Mouse (Mus musculus): ENCODE data around the gene Sh3gl2. TPM values are rescaled to one million over a fixed set of nuclear protein-coding genes. Genes with fewer than 3 reads are reported as not detected.

Gene Sh3gl2
- polyA plus RNA-seq, 1 experiment from 2014 or later, result 61.5 TPM

DNA sequence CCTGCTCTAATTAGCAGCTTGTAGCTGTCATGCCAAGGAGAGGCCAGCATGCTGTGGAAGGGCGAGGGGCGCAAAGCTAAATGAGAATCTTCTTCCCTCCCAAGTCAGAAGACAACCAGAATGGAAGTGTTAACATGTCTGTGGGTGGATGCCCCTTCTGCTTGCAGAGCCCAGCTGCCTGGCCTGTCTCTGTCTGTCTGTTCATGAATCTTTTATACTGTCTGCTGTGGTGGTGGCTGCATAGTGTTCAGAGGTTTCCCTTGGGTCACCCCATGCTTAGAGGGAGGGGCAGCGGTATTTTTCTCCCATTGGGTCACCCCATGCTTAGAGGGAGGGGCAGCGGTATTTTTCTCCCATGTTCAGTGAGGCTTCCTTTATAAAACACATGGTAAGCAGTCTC, 68.0 kb downstream of the Sh3gl2 start:
- Histone ChIP-seq H3K4me2 (ENCODE audit: low read length) (no peak overlapping the region), H3K27me3 (replicated peaks; ENCODE audit: control insufficient read depth, insufficient read depth, low read length) (no peaks in the 10 kb centered on the region), H3K27ac (ENCODE audit: low read depth, low read length) (no peak overlapping the region), H3K4me1 (ENCODE audit: control insufficient read depth, insufficient read depth, low read length) (no peaks in the 10 kb centered on the region), H3K9me3 (replicated peaks; ENCODE audit: control insufficient read depth, low read length) (no peaks in the 10 kb centered on the region), H3K36me3 (ENCODE audit: control insufficient read depth, insufficient read depth, low read length) (no peaks in the 10 kb centered on the region), H3K9ac (ENCODE audit: low read length) (no peak overlapping the region), H3K4me3 (ENCODE audit: low read depth, low read length) (no peak overlapping the region)
- ATAC-seq (no peak), DNase-seq (ENCODE audit: low spot score) (no peak)
- WGBS, result 80% methylated on average over 4 of the region's 4 CpGs

DNA sequence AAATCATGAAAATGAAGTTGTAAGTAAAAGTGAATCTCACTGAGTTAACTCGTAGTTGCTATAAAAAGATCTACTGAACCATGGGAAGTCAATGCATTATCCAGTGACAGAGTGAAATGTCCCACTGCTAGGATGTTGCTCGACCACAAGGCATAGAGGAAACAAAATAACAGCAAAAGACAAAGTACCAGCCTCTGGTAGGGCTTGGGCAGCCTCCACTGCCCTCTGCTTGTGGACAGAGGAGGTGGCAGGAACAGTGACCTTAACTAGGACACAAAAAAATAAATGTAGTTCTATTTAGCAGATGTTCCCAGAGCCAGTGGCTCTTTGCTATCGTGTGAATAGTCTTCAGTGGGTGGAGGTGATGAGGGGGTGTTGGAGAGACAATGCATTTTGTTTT, 68.5 kb downstream of the Sh3gl2 start:
- no peak overlapping the region for H3K4me3 ChIP-seq (ENCODE audit: low read depth, low read length)
- ATAC-seq (no peak), DNase-seq (ENCODE audit: low spot score) (no peak)
- H3K36me3 ChIP-seq (ENCODE audit: control insufficient read depth, insufficient read depth, low read length), result no peaks in the 10 kb centered on the region
- no peak overlapping the region for H3K27ac ChIP-seq (ENCODE audit: low read depth, low read length)
- 74% methylated on average over 3 of the region's 3 CpGs for WGBS
- H3K27me3 ChIP-seq (replicated peaks; ENCODE audit: control insufficient read depth, insufficient read depth, low read length), result no peaks in the 10 kb centered on the region
- H3K4me2 ChIP-seq (ENCODE audit: low read length), result no peak overlapping the region
- no peaks in the 10 kb centered on the region for H3K9me3 ChIP-seq (replicated peaks; ENCODE audit: control insufficient read depth, low read length)
- H3K4me1 ChIP-seq (ENCODE audit: control insufficient read depth, insufficient read depth, low read length), result no peaks in the 10 kb centered on the region
- H3K9ac ChIP-seq (ENCODE audit: low read length), result no peak overlapping the region

DNA sequence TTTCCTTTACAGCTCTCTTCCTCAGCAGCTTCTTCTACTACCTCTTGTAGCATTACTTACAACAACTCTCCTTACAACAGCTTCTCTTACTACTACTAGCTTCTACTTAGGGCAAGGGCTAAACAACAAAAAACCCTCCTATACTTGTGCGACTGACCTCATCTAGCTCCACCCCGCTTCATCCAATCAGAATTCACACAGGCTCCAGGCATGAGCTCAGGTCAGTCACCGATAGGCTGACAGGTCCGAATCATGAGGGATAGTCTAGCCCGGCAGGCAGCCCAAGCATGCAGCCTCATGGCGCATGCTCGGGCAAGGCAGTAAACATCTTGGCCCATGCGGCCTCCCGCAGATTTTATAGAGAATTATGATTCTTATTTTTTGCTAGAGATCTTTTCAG, 78.2 kb downstream of the Sh3gl2 start:
- Histone ChIP-seq H3K27me3 (replicated peaks; ENCODE audit: control insufficient read depth, insufficient read depth, low read length) (no peaks in the 10 kb centered on the region), H3K4me2 (ENCODE audit: low read length) (no peak overlapping the region), H3K4me3 (ENCODE audit: low read depth, low read length) (no peak overlapping the region), H3K9me3 (replicated peaks; ENCODE audit: control insufficient read depth, low read length) (no peaks in the 10 kb centered on the region), H3K36me3 (ENCODE audit: control insufficient read depth, insufficient read depth, low read length) (no peaks in the 10 kb centered on the region), H3K27ac (ENCODE audit: low read depth, low read length) (no peak overlapping the region), H3K4me1 (ENCODE audit: control insufficient read depth, insufficient read depth, low read length) (no peaks in the 10 kb centered on the region), H3K9ac (ENCODE audit: low read length) (no peak overlapping the region)
- 94% methylated on average over 9 of the region's 9 CpGs for WGBS
- DNase-seq (ENCODE audit: low spot score) (no peak), ATAC-seq (no peak)

DNA sequence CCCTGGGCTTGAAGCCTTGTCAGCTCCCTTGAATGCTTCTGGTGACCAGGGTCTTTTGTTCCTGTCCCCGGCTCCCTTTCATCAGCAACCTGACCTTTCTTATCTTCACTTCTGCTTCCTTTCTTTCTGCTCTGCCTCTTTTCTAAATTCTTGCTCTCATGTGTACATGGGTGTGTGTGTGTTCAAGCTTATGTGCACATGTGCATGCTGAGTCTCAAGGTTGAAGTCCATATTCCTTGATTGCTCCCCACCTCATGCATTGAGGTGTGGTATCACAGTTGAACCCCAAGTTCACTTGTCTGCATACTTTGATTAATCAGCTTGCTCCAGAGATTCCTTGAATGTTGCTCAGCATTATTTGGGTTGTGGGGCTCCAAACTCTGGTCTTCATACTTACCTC, 85.1 kb downstream of the Sh3gl2 start:
- 81% methylated on average over 1 of the region's 1 CpGs for WGBS
- H3K9ac ChIP-seq (ENCODE audit: low read length), result no peak overlapping the region

DNA sequence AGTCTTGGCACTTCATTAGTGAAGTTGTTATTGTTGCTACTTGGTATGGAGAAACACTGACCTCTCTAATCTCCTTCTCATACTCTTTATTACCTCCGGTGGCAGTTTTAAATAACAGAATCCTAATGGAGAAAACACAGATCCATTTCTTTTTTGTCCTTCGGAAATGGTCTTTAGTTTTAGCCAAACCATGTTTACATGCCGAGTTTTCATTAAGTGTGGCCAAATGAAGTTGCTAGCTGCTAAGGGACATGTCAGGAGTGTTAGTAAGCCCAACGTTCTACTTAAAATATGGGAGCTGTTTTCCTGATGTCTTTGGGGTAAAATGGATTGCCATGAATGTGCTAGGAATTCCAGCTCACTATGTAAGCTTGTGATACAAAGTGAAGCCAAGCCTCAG, 86.4 kb downstream of the Sh3gl2 start:
- no peak for DNase-seq (ENCODE audit: low spot score)
- H3K9ac ChIP-seq (ENCODE audit: low read length), result no peak overlapping the region
- no peak for ATAC-seq
- 84% methylated on average over 4 of the region's 4 CpGs for WGBS
- no peaks in the 10 kb centered on the region for H3K36me3 ChIP-seq (ENCODE audit: control insufficient read depth, insufficient read depth, low read length)
- H3K9me3 ChIP-seq (replicated peaks; ENCODE audit: control insufficient read depth, low read length), result no peaks in the 10 kb centered on the region
- H3K4me3 ChIP-seq (ENCODE audit: low read depth, low read length), result no peak overlapping the region
- H3K27me3 ChIP-seq (replicated peaks; ENCODE audit: control insufficient read depth, insufficient read depth, low read length), result no peaks in the 10 kb centered on the region
- no peak overlapping the region for H3K4me2 ChIP-seq (ENCODE audit: low read length)
- no peak overlapping the region for H3K27ac ChIP-seq (ENCODE audit: low read depth, low read length)
- no peaks in the 10 kb centered on the region for H3K4me1 ChIP-seq (ENCODE audit: control insufficient read depth, insufficient read depth, low read length)

More for the DNA sequence above, 85.1 kb downstream of the Sh3gl2 start:
- H3K27ac ChIP-seq (ENCODE audit: low read depth, low read length), result no peak overlapping the region
- no peaks in the 10 kb centered on the region for H3K36me3 ChIP-seq (ENCODE audit: control insufficient read depth, insufficient read depth, low read length)
- no peak overlapping the region for H3K4me3 ChIP-seq (ENCODE audit: low read depth, low read length)
- no peak for DNase-seq (ENCODE audit: low spot score)
- H3K27me3 ChIP-seq (replicated peaks; ENCODE audit: control insufficient read depth, insufficient read depth, low read length), result no peaks in the 10 kb centered on the region
- H3K4me2 ChIP-seq (ENCODE audit: low read length), result no peak overlapping the region
- H3K9me3 ChIP-seq (replicated peaks; ENCODE audit: control insufficient read depth, low read length), result no peaks in the 10 kb centered on the region
- ATAC-seq, result no peak
- no peaks in the 10 kb centered on the region for H3K4me1 ChIP-seq (ENCODE audit: control insufficient read depth, insufficient read depth, low read length)

GRCm38 (mm10) chr4:85293368-85293767, 88.4 kb downstream of the Sh3gl2 start:
- Histone ChIP-seq H3K36me3 (ENCODE audit: control insufficient read depth, insufficient read depth, low read length) (no peaks in the 10 kb centered on the region), H3K4me1 (ENCODE audit: control insufficient read depth, insufficient read depth, low read length) (no peaks in the 10 kb centered on the region), H3K4me2 (ENCODE audit: low read length) (no peak overlapping the region), H3K9me3 (replicated peaks; ENCODE audit: control insufficient read depth, low read length) (no peaks in the 10 kb centered on the region), H3K27ac (ENCODE audit: low read depth, low read length) (no peak overlapping the region), H3K9ac (ENCODE audit: low read length) (no peak overlapping the region), H3K27me3 (replicated peaks; ENCODE audit: control insufficient read depth, insufficient read depth, low read length) (no peaks in the 10 kb centered on the region), H3K4me3 (ENCODE audit: low read depth, low read length) (no peak overlapping the region)
- WGBS, result 76% methylated on average over 3 of the region's 3 CpGs
- no peak for DNase-seq (ENCODE audit: low spot score)
- ATAC-seq, result no peak

GRCm38 (mm10) chr4:85300610-85301405, 95.9 kb downstream of the Sh3gl2 start:
- no peak overlapping the region for H3K27ac ChIP-seq (ENCODE audit: low read depth, low read length)
- H3K4me1 ChIP-seq (ENCODE audit: control insufficient read depth, insufficient read depth, low read length), result no peaks in the 10 kb centered on the region
- no peaks in the 10 kb centered on the region for H3K27me3 ChIP-seq (replicated peaks; ENCODE audit: control insufficient read depth, insufficient read depth, low read length)
- no peak overlapping the region for H3K4me3 ChIP-seq (ENCODE audit: low read depth, low read length)
- no peak overlapping the region for H3K9ac ChIP-seq (ENCODE audit: low read length)
- 84% methylated on average over 6 of the region's 6 CpGs for WGBS
- peak; percentile 20; the same call in 1 of the 2 replicates for ATAC-seq
- DNase-seq (ENCODE audit: low spot score), result peak; percentile 60
- no peaks in the 10 kb centered on the region for H3K36me3 ChIP-seq (ENCODE audit: control insufficient read depth, insufficient read depth, low read length)
- H3K4me2 ChIP-seq (ENCODE audit: low read length), result no peak overlapping the region
- no peaks in the 10 kb centered on the region for H3K9me3 ChIP-seq (replicated peaks; ENCODE audit: control insufficient read depth, low read length)

DNA sequence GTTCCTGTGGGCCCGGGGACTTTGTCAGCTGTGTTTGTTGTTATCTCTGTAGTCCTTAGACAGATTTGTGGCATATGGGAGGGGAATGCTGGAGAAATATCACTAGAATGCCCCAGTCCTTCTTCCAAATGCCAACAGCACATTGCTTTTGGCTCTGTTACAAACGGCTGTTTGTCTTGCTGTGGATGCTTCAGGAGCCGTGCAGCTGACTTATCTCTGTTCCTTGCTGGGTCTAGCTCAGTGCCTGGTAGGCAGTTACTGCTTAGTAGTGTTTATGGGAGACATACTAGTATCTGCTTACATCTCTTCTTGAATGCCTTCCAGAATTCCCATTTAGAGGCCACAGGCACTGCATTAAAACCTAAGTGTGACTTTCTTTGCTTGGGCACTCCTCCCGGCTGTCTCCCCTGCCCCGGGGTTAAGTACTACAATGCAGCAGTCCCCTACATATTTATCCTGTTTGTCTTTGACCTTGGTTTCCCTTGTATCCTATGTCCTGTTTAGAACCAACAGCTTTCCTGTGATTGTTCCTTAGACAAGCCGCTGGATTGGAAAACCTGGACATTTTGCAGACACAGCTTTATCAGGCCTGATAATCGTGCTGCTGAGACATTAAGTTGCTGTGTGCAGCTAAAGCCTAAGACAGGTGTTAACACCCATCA, 101.1 kb downstream of the Sh3gl2 start:
- Histone ChIP-seq H3K4me1 (ENCODE audit: control insufficient read depth, insufficient read depth, low read length) (no peaks in the 10 kb centered on the region), H3K4me3 (ENCODE audit: low read depth, low read length) (no peak overlapping the region), H3K4me2 (ENCODE audit: low read length) (no peak overlapping the region), H3K27ac (ENCODE audit: low read depth, low read length) (no peak overlapping the region), H3K27me3 (replicated peaks; ENCODE audit: control insufficient read depth, insufficient read depth, low read length) (no peaks in the 10 kb centered on the region), H3K36me3 (ENCODE audit: control insufficient read depth, insufficient read depth, low read length) (no peaks in the 10 kb centered on the region), H3K9me3 (replicated peaks; ENCODE audit: control insufficient read depth, low read length) (no peaks in the 10 kb centered on the region), H3K9ac (ENCODE audit: low read length) (no peak overlapping the region)
- WGBS, result 78% methylated on average over 7 of the region's 7 CpGs
- DNase-seq (ENCODE audit: low spot score), result peak; percentile 27
- peak; percentile 50; the same call in 1 of the 2 replicates for ATAC-seq

GRCm38 (mm10) chr4:85319092-85319491, 114.2 kb downstream of the Sh3gl2 start:
- Histone ChIP-seq H3K4me2 (ENCODE audit: low read length) (no peak overlapping the region), H3K4me1 (ENCODE audit: control insufficient read depth, insufficient read depth, low read length) (no peaks in the 10 kb centered on the region), H3K4me3 (ENCODE audit: low read depth, low read length) (no peak overlapping the region), H3K9ac (ENCODE audit: low read length) (no peak overlapping the region), H3K9me3 (replicated peaks; ENCODE audit: control insufficient read depth, low read length) (no peaks in the 10 kb centered on the region), H3K27ac (ENCODE audit: low read depth, low read length) (no peak overlapping the region), H3K36me3 (ENCODE audit: control insufficient read depth, insufficient read depth, low read length) (no peaks in the 10 kb centered on the region), H3K27me3 (replicated peaks; ENCODE audit: control insufficient read depth, insufficient read depth, low read length) (no peaks in the 10 kb centered on the region)
- DNase-seq (ENCODE audit: low spot score) (no peak), ATAC-seq (no peak)
- 34% methylated on average over 3 of the region's 3 CpGs for WGBS

Data from forebrain, embryonic 14.5 days (tissue).